Mouse (Mus musculus) spleen, adult 12 weeks (tissue): ENCODE data around the gene Crls1.

Experiments
- DNase-seq: peaks from one replicate; pipeline ENCODE4 v3.0.0; 2022; ENCODE audit warnings: low spot score

Gene Crls1

DNA sequence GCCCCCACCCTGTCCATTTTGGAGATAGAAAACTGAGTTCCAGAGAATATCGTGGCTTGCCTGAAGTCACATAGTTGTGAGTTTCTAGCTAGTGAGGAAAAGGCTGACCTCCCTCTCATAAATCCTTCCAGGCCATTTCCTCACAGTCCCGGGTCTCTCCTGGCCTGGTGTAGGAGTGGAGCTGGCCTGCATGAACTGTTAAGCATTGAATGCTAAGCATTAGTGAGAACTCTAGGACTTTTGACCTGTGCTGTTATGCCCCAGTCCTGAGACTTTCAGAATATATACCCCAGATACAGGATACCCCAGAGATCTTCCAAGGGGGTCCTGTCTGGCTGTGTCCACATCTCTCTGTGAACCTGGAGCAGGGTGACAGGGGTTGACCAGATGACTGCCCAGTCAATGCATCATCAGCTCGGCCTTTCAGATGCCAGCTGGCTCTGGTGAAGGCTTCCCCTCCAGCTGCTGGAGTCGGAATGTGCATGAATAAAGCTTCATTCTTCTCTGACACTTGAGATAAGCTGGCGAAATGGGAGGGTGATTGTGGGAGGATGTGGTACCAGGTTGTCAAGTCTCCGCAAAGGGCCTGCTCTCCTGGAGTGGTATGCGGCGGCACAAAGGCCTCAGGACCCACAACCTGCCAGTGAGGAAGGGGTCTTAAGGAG is 38.0 kb downstream of the Crls1 start:
- DNase-seq = no peak

DNA sequence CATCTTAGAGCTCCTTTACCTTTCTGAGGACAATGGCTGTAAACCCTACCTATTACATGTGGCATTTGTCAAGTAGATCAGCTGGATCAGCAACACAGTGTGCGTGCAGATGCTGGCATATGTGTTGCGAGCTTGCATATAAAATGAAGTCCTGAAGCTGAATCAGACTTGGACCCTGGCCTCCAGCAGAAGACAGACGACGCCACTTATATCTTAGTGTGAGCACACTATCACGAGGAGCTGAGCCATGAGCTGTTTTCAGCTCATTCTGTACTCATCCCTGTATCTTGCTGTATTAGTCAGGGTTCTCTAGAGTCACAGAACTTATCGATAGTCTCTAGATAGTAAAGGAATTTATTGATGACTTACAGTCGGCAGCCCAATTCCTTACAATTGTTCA is 38.8 kb downstream of the Crls1 start:
- DNase-seq = no peak

DNA sequence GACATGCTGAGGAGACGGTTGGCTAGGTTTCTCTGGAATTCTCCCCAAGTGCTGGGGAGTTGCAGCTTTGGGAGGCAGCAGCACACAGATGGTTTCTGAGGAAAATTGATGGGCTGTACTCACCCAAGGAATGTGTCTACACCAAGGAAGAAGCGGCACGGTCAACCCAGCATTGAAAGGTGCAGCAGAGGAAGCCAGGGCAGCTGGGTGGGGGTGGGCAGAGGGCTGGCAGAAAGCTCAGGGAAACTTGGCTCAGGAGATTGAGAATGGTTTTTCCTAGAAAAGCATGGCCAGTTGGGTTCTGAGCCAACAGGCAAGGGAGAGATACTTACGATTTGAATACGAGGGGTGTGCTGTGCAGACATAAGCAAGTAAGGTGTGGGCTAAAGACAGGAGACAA is 47.4 kb downstream of the Crls1 start:
- DNase-seq = no peak

DNA sequence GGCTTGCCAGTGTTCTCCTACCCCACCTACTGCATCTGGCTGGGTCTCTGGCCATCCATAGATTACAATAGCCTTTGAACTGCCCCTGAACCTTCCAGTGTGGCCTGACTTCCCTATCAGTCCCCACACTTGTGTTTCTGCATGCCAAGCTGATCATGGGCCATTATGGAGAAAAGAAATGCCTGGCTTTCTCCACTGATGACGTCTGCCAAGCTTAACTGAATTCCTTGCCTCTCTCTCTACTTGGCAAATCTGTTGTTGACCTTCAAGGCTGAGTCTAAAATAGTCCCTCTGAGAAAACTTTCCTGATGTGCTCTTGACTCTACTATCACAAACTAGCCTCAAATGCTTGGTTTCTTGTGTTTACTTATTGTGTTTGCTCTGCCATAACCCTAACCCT is 51.7 kb downstream of the Crls1 start:
- no peak for DNase-seq

DNA sequence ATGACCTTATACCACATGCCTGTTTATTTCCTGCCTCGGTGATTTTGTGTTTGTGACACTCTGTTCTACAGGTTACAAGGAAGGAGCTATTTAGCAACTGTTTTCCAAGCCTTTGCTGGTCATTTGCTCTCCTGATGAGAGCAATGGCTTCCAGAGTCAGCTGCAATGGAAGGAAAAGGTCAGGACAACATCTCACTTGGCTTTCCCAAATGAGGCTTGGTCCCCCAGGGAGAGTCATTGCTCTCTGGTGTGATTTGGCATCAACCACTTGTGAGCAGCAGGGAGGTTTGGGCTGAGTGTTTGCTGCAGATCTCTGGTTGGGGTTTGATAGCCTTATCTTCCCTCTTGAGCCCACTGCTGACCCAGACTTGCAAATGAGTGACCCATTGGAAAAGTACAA is 54.1 kb downstream of the Crls1 start:
- no peak for DNase-seq

DNA sequence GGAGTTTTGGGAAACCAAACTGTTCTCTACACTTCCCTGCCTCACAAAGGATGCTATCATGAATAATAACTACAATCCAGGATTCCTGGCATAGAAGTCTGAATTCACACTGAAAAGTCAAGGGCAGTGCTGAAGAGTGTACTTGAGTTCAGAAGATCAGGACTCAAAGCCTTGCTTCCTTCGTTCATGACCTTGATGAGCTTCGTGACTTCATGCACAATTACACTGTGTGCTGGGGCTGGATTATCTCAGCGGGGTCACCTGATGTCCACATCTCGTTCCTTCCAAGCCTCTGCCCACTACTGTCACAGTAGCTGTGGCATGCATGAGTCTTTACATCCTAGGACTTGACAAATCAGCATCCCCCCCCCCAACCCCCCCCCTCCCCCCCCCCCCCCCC is 55.2 kb downstream of the Crls1 start:
- no peak for DNase-seq

DNA sequence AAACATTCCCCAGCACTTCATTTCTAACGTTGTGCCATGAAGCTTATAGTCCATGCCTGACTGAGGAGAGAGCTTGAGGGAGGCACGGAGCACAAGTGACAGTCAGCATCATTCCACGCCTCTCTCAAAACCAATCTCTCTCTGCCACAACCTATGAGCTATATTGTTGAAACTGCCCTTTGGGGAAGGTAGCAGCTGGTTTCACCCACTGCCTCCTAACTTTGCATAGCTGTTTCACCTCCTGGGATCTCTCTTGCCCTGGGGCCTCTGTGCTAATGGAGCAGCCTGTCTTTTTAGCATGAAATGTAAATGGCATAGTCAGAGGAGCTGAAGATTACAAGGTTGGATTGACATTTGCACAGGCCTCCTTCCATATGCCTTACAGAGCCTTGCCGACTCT is 55.6 kb downstream of the Crls1 start:
- DNase-seq = no peak

DNA sequence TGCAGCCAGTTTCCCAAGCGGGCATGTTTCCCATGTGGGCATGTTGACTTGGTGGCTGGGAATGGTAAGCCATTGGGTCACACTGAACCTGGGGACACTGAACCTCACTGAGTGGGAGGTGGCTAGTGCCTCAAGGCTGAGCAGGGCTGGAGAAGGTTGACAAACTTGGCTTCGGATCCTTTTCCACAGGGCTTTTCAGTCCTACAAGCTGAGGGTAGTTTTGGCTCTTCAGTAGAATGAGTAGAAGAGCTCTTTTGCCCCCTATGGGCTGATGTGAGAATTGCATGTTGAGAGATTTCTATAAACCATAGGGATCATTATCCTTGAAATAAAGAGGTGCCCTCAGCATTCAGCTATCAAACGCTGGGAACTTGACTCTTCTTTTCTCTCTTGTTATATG is 57.0 kb downstream of the Crls1 start:
- DNase-seq = no peak

DNA sequence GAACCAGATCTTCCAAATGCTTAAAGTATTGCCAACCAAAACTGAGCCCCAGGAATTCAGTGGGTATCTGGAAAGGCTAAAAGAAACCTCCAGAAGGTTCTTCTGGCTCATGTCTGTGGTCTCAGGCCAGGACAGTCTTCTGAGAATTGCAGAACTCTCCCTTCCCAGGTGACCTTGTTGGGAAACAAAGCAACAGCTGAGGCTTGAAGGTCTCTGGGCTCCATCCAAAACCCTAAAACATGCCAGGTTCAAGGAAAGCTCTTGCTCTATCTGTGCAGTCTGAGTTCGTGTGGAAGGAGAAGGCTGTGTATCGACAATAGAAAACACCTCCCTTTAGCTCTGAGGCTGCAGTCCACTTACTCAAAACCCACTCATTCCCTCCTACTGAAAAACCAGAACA is 58.5 kb downstream of the Crls1 start:
- DNase-seq = no peak

DNA sequence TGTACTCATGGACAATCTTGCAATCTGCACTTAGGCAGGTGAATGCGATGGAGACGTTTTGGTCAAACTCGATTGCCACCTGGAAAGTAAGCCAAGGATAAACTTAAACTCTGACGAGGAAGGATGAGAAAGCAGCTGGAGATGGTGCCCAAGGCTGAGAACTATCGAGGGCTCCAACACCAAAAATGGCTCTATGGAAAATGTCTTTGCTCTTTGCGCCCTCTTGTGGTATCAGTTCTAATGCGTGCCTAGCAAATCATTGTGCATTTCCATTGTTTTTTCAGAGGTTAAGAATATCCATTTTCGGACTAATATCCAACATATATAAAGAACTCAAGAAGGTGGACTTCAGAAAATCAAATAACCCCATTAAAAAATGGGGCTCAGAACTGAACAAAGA is 60.3 kb downstream of the Crls1 start:
- no peak for DNase-seq

DNA sequence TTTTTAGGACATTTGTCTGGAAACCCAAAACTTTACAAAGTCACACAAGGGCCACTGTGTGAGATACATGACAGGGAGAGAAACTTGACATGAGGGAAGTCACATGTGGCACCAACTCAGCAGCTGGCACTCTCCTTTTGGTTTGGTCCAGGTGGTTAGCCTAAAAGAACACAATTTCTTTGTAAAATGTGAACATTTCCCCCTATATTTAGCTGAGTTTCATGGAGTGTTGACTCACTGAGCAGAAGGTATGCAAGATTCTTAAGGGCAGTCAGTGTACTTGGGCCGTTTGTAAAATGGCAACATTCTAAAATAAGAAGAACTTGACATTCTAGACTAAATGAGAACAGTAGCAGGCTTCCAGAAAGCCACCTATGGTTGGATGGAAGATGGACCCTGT is 68.3 kb downstream of the Crls1 start:
- DNase-seq = no peak
